Mouse (Mus musculus) brain, adult 10 weeks (tissue): ENCODE data around the gene Pnp. TPM values are rescaled to one million over a fixed set of nuclear protein-coding genes. Genes with fewer than 3 reads are reported as not detected.

Experiments
- polyA plus RNA-seq: library from polyadenylated mRNA; stranded (reverse); fragments of 350-450 nt; fragmentation: Illumina TruSeq; extraction: RNeasy Lipid Tissue Mini Kit (QIAGEN cat#74804); gene quantifications from one replicate; pipeline ENCODE4 v1.2.3, GENCODE M21; 2015; ENCODE audit warnings: low read depth, low replicate concordance

Pnp gene
- 18.9 TPM for polyA plus RNA-seq

GRCm38 (mm10) chr14:50930754-50931492 lies at the start of gene Pnp, which contains the start of gene Pip4p1:
Gene Pnp, plus strand, starts transcription at chr14:50931082.
Gene Pip4p1, minus strand, starts transcription at chr14:50930856.

DNA sequence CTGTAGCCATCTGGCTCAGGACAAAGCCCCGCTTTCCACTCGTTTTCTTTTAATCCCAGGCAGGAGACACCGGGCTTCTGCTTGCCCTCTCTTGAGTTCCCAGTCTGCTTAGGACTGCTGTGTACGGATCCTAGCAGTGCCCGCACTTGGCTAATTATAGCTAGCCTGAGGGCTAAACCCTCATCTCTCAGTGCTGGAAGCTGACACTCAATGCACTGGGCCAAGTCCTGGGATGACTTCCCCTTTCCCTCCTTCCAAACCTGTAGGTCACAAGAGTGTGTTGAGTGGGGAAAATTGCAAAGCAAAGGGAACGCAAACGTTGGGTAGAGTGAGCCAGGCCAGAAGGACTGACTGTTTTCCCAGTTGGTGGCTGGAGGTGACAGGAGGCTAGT lies 33.5 kb upstream of the Pnp start, which contains the start of gene Klhl33:
Gene Klhl33, minus strand, starts transcription at position 134 of the 392 bp plus-strand sequence.

GRCm38 (mm10) chr14:50924281-50925064 lies 6.4 kb upstream of the Pnp start, which contains the start of the genes Osgep and Apex1:
Gene Osgep, minus strand, starts transcription at chr14:50924893.
Gene Apex1, plus strand, starts transcription at chr14:50924968.

GRCm38 (mm10) chr14:50943932-50944667 lies 13.2 kb downstream of the Pnp start, which contains the start of gene Gm49342:
Gene Gm49342, plus strand, starts transcription at chr14:50944517.

GRCm38 (mm10) chr14:50955942-50956508 lies 25.1 kb downstream of the Pnp start, which contains the start of gene Pnp2:
Gene Pnp2, plus strand, starts transcription at chr14:50955992.

DNA sequence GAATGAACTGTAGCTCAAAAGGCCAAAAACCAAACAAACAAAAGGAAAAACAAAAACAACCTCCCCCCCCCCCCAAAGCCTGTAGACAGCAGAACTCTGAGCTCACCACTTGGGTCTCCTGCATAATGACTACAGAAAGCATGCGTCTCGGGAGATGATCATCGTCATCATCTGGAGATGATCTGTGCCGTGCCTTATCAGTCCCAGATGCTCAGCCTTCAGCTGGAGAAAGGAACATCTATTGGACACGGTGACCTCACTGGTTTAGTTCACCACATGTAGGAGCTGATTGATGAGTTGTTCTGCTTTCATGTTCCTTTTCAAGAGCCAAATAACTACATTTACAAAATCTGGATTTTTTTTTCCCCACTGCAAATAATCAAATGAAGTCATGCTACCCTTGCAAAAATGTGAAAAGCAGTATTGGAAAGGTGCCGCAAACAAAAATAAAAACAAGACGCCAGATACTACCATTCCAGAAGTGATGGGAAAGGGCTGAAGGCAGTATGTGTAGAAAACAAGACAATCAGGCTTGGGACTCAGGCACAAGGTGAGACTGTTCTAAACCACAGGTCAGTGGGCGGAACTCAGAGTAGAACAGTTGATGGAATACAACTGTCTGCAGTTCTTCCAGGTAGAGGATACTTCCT lies 76.4 kb downstream of the Pnp start, which contains the start of gene Rnase10:
Gene Rnase10, plus strand, starts transcription at position 600 of the 650 bp plus-strand sequence.

Other genes starting within 250 kb of the Pnp start
- gene Olfr747, start 237.9 kb upstream of the Pnp start, polyA plus RNA-seq = not detected
- not detected for gene Olfr748, start 223.7 kb upstream of the Pnp start, polyA plus RNA-seq
- gene Olfr749, start 186.0 kb upstream of the Pnp start, polyA plus RNA-seq = not detected
- gene Ttc5, start 145.6 kb upstream of the Pnp start, polyA plus RNA-seq = 57.8 TPM
- not detected for gene Ccnb1ip1, start 123.3 kb upstream of the Pnp start, polyA plus RNA-seq
- 26.5 TPM for gene Parp2, start 123.2 kb upstream of the Pnp start, polyA plus RNA-seq
- gene Tep1, start 60.5 kb upstream of the Pnp start, polyA plus RNA-seq = 7.2 TPM
- gene Klhl33, start 33.6 kb upstream of the Pnp start, polyA plus RNA-seq = 4.0 TPM
- 56.7 TPM for gene Osgep, start 6.2 kb upstream of the Pnp start, polyA plus RNA-seq
- gene Apex1, start 6.1 kb upstream of the Pnp start, polyA plus RNA-seq = 67.7 TPM
- 131 TPM for gene Pip4p1, start 226 bp upstream of the Pnp start, polyA plus RNA-seq
- 29.9 TPM for gene Gm49342, start 13.4 kb downstream of the Pnp start, polyA plus RNA-seq
- gene Pnp2, start 24.9 kb downstream of the Pnp start, polyA plus RNA-seq = 1.4 TPM
- not detected for gene Rnase10, start 76.7 kb downstream of the Pnp start, polyA plus RNA-seq
- not detected for gene Rnase9, start 110.8 kb downstream of the Pnp start, polyA plus RNA-seq
- not detected for gene Rnase11, start 119.1 kb downstream of the Pnp start, polyA plus RNA-seq
- gene Rnase12, start 126.6 kb downstream of the Pnp start, polyA plus RNA-seq = not detected
- not detected for gene Olfr750, start 143.4 kb downstream of the Pnp start, polyA plus RNA-seq
- gene Rnase4, start 160.0 kb downstream of the Pnp start, polyA plus RNA-seq = 36.0 TPM
- 4.3 TPM for gene Ang, start 160.1 kb downstream of the Pnp start, polyA plus RNA-seq
- gene Eddm3b, start 183.3 kb downstream of the Pnp start, polyA plus RNA-seq = not detected
- 1.1 TPM for gene Rnase6, start 192.8 kb downstream of the Pnp start, polyA plus RNA-seq
- not detected for gene Rnase1, start 215.7 kb downstream of the Pnp start, polyA plus RNA-seq
- gene Rnase2b, start 231.2 kb downstream of the Pnp start, polyA plus RNA-seq = not detected